Mouse (Mus musculus): Measurements from ENCODE around the gene Zfp791.
A peak's percentile ranks its signal among the peaks of the same experiment; 100 is the strongest.
"Not testable (repeated sequence)": the region's sequence is repeated elsewhere in the genome, so short reads cannot be mapped to it uniquely, and the experiment has no call there.

Gene Zfp791

GRCm38 (mm10) chr8:85122995-85123394 lies at the start of gene Zfp791:
Zfp791 (minus strand) TSS chr8:85123095.
- DNase-seq = no peak

- peak; percentile 17 for DNase-seq
These were observed 48.4 kb upstream of the Zfp791 start for GRCm38 (mm10) chr8:85171291-85171690.

- DNase-seq = no peak
These were observed 28.7 kb upstream of the Zfp791 start, which contains the start of gene Cks1brt for GRCm38 (mm10) chr8:85151624-85152023. Cks1brt (plus strand) TSS chr8:85151924.

GRCm38 (mm10) chr8:85142516-85142915 lies 19.6 kb upstream of the Zfp791 start:
- no peak for DNase-seq

- DNase-seq = not testable (repeated sequence)
These were observed 12.8 kb upstream of the Zfp791 start for GRCm38 (mm10) chr8:85135690-85136089.

- no peak for DNase-seq
These were observed 9.4 kb upstream of the Zfp791 start for GRCm38 (mm10) chr8:85132335-85132734.

- no peak for DNase-seq
These were observed 796 bp upstream of the Zfp791 start for GRCm38 (mm10) chr8:85123691-85124090.

GRCm38 (mm10) chr8:85120251-85120650 lies 2.6 kb downstream of the Zfp791 start:
- DNase-seq = not testable (repeated sequence)

GRCm38 (mm10) chr8:85119052-85119981 lies 3.6 kb downstream of the Zfp791 start:
- peak; percentile 76 for DNase-seq

- no peak for DNase-seq
These were observed 5.9 kb downstream of the Zfp791 start for GRCm38 (mm10) chr8:85116984-85117383.

- DNase-seq = no peak
These were observed 7.4 kb downstream of the Zfp791 start for GRCm38 (mm10) chr8:85115501-85115900.

GRCm38 (mm10) chr8:85113241-85113640 lies 9.7 kb downstream of the Zfp791 start:
- no peak for DNase-seq

GRCm38 (mm10) chr8:85100076-85100665 lies 22.7 kb downstream of the Zfp791 start:
- DNase-seq = no peak

GRCm38 (mm10) chr8:85096850-85097249 lies 26.0 kb downstream of the Zfp791 start:
- no peak for DNase-seq

- no peak for DNase-seq
These were observed 26.7 kb downstream of the Zfp791 start for GRCm38 (mm10) chr8:85096196-85096595.

- no peak for DNase-seq
These were observed 27.3 kb downstream of the Zfp791 start for GRCm38 (mm10) chr8:85095566-85095965.

- DNase-seq = no peak
These were observed 27.8 kb downstream of the Zfp791 start for GRCm38 (mm10) chr8:85095051-85095450.

- DNase-seq = no peak
These were observed 31.3 kb downstream of the Zfp791 start for GRCm38 (mm10) chr8:85091526-85092090.

GRCm38 (mm10) chr8:85090856-85091255 lies 32.0 kb downstream of the Zfp791 start:
- no peak for DNase-seq

GRCm38 (mm10) chr8:85088771-85089170 lies 34.1 kb downstream of the Zfp791 start:
- no peak for DNase-seq

GRCm38 (mm10) chr8:85086238-85086637 lies 36.7 kb downstream of the Zfp791 start:
- no peak for DNase-seq

GRCm38 (mm10) chr8:85084633-85085032 lies 38.3 kb downstream of the Zfp791 start:
- DNase-seq = no peak

- peak; percentile 87 for DNase-seq
These were observed 39.6 kb downstream of the Zfp791 start, which contains the start of gene Man2b1 for GRCm38 (mm10) chr8:85083108-85083813. Man2b1 (plus strand) TSS chr8:85083270.
